Mouse (Mus musculus): ENCODE results near the gene Sord.
"Not testable (repeated sequence)": the region's sequence is repeated elsewhere in the genome, so short reads cannot be mapped to it uniquely, and the experiment has no call there.

Sord gene

GRCm38 (mm10) chr2:122234611-122235288, at the start of gene Sord:
TSS of gene Sord (plus strand) at chr2:122234749.
- peak; percentile 87 for DNase-seq (ENCODE audit: low read depth)

DNA sequence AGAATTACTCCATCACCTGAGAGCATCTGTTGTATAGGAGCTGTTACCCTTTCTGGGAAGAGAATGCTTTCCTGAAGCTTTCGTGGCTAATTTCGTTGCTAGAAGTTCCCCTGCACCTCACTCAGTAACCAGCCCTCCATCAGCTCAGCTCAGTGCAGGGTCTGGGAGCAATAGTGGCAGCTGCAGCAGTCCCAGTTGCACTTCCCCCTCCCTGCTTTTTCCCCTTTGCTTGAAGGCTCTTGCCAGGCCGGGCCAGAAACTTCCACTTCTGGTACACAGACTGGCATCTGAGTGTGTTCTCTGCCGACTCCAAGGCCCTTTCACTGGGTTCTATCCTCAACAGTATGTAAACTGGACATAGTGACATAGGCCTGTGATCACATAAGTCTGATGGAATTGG, 49.5 kb upstream of the Sord start:
- no peak for DNase-seq (ENCODE audit: low read depth)

DNA sequence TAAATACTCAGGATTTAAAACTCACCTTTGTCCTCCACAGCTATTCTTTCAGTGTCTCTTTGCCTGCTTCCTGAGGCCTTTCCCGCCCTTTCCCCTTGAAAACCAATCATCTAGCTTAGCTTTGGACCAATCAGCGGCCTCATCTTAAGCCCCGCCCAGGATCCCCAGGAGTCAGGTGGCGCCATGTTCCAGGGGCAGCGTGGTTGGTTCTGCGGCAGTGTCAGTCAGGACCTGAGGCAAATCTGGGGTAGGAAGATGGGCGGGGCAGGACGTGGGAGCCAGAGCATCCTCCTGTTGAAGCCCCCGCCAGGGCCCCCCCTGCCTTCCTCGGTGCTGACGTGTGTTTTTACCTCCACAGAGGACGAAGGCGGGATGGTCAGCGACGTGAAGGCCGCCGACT, 48.4 kb upstream of the Sord start, which contains the start of the genes Patl2 and Terb2:
TSS of gene Patl2 (minus strand) at position 84 of the 400 bp plus-strand sequence.
TSS of gene Terb2 (plus strand) at position 167 of the 400 bp plus-strand sequence.
- DNase-seq (ENCODE audit: low read depth): no peak

- DNase-seq (ENCODE audit: low read depth): no peak
Measured at GRCm38 (mm10) chr2:122186751-122187150, 47.8 kb upstream of the Sord start.

GRCm38 (mm10) chr2:122191849-122192248, 42.7 kb upstream of the Sord start:
- no peak for DNase-seq (ENCODE audit: low read depth)

- peak; percentile 81 for DNase-seq (ENCODE audit: low read depth)
Measured at GRCm38 (mm10) chr2:122194509-122194929, 40.0 kb upstream of the Sord start.

DNA sequence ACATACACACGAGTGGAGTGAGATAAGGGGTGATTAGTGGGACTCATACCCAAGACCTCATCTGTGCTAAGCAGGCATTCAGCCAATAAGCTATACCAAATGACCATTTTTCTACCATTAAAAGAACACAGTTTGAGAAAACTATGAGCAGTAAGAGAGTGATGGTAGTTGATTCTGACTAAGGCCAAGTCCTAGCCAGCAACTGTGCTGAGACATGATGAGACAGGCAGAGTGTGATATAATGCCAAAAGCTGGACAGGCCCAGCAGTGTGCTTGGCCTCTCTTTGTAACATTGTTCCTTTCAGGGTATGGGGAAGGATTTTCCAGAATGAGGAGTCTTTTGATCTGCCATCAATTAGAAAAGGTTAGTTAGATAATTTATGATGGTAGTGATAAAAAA, 33.0 kb upstream of the Sord start:
- no peak for DNase-seq (ENCODE audit: low read depth)

- DNase-seq (ENCODE audit: low read depth): no peak
Measured at GRCm38 (mm10) chr2:122206440-122207107, 28.0 kb upstream of the Sord start.

DNA sequence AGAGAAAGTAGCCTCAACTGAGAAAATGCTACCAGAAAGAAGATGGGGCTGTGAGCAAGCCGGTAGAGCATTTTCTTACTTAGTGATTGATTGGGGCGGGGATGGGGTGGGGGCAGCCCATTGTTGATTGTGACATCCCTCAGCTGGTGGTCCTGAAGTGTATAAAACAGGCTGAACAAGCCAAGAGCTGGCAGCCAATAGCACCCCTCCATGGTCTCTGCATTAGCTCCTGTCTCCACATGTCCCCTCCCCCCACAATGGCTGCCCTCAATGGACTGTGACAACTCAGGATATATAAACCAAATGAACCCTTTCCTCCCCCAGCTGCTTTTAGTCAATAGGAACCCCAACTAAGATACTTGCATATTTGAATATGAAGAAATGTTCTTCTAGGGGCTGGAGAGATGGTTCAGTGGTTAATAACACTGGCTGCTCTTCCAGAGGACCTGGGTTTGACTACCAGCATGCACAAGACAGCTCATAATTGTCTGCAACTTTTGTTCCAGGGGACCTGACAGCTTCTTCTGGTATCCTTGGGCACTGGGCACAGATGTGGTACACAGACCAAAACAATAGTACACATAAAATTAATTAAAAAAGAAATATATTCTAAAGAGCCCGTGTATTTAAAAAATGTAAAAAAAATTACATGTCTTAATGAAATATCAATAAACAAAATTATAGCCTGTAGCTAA, 23.9 kb upstream of the Sord start:
- DNase-seq (ENCODE audit: low read depth): no peak

DNA sequence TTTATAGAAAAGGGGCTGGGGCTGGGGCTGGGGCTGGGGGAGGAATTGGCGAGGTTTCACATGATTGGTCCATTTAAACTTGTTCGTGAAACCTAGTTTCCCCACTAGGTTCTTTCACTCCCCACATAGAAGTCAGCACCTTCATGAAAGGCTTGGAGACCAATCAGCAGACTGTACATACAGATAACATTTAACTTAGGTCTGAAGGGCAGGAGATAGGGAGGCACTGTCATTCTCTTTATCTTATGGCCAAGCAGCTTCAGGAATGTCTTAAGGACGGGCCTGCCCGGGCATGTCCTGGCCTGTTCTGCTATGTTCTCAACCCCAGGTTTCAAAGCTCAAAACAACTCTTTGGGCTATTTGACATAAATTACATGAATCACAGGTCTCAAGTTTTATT, 17.5 kb upstream of the Sord start:
- not testable (repeated sequence) for DNase-seq (ENCODE audit: low read depth)

DNA sequence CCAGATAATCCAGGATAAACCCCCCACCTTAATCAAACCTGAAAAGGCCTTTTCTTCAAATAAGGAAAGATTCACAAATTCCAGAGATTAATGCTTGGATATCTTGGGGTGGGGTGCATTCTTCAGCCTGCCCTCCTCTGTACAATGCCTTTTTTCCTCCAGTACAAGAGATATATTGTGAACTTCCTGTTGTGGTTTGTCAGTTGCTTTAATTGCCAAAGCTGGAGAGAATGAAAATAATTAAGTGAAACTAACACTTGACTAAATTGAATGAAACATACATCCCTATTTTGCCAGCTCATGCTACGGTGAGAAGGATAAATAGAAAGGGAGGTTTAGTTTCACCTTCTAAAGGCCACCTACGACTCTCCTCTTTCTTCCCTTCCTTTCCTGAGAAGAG, 16.3 kb upstream of the Sord start:
- DNase-seq (ENCODE audit: low read depth): no peak

- no peak for DNase-seq (ENCODE audit: low read depth)
Measured at GRCm38 (mm10) chr2:122221378-122221777, 13.2 kb upstream of the Sord start.

- DNase-seq (ENCODE audit: low read depth): no peak
Measured at GRCm38 (mm10) chr2:122221798-122222197, 12.8 kb upstream of the Sord start.

- no peak for DNase-seq (ENCODE audit: low read depth)
Measured at GRCm38 (mm10) chr2:122222272-122222671, 12.3 kb upstream of the Sord start.

DNA sequence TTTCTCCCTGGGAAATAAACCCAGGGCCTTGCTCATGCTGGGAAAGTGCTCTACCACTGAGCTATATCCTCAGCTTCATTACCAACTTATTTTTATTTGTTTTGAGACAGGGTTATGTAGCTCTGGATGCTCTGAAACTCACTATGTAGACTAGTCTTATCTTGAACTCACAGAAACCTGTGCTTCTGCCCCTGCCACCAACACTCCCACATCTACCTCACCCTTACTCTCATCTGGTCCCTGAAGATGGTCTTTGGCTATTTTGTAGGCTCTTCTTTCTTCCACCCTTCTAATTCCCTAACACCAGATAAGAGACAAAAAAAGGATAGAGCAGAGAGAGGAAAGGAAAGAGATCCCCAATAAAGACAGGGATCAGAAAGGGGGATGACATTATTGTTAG, 10.9 kb upstream of the Sord start:
- no peak for DNase-seq (ENCODE audit: low read depth)

- peak; percentile 19 for DNase-seq (ENCODE audit: low read depth)
Measured at GRCm38 (mm10) chr2:122230395-122230794, 4.2 kb upstream of the Sord start.

- DNase-seq (ENCODE audit: low read depth): no peak
Measured at GRCm38 (mm10) chr2:122231616-122232015, 2.9 kb upstream of the Sord start.

GRCm38 (mm10) chr2:122233341-122233740, 1.2 kb upstream of the Sord start:
- DNase-seq (ENCODE audit: low read depth): peak; percentile 41

DNA sequence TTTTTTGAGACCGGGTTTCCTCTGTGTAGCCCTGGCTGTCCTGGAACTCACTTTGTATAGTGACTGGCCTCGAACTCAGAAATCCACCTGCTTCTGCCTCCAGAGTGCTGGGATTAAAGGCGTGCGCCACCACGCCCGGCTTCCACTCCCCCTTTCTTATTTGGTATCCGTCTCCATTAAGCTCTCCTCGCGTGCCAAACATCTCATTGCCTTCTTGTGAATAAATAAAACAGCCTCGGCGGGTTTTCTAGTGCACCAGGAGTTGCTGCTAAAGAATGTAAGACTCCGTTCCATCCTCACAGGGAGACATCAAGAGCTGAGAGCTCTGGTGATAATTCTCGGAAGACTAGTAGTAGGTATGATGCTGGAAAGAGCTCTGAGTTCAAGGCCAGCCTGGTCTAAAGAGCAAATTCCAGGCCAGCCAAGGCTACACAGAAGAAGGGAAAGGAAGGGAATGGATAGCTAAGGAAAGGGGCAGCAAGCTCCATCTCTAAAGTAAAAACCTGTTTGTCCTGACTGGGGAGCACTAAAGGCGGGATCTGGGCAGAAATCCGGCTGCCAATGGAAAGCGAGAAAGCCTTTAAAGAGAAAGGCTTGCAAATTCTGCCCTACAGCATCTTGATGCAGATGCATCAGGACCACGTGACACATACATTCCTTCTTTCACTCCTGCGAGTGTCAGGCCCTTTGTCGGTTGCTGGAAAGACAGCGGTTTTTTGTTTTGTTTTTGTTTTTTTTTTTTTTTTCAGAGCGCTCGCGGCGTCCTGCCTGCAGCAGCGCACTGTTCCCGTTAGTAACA, 591 bp upstream of the Sord start:
- DNase-seq (ENCODE audit: low read depth): peak; percentile 77

- peak; percentile 24 for DNase-seq (ENCODE audit: low read depth)
Measured at GRCm38 (mm10) chr2:122235425-122235824, 876 bp downstream of the Sord start.

DNA sequence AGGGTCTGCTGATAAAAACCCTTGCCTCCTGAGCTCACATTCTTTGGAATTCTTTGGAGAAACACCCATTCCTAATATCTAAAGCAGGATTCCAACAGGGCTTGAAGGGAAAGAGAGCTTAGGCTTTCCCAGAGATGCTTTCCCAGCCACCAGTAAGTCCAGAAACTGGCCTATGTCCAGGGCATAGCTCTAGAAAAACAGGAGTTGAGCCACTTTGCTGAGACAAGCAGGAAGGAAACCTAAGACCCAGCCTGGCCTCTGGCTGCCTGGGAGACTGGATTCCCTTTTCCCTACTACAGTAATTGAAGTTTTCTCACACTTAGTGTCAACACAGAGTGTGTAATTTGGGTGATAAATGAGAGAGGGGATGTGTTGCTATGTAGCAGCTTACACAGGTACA, 1.8 kb downstream of the Sord start:
- peak; percentile 34 for DNase-seq (ENCODE audit: low read depth)

DNA sequence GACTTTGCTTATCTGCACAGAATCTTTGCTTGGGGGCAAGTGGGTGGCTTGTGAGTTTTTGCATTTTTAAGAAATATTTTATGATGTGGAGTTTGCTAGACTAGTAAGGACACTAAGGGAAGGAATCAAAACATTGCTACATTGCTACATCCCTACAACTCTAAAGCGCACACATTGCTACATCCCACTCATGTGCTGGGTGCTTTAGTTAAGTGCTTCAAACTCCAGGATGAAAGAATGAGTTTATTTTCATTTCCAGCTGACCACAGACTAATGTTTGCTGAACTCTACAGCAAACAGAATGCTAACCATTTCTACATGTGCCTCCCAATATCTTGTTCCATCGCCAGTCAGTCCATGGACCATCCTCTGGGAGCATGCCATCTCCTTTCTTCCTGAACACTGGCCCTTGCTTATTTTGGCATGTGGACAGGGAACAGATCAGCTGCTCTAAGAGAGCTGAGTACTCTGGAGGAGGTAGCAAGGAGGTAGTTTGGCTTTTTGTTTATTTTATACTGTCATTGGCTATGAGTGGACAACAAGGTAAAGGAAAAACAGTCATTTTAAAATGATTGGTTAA, 3.4 kb downstream of the Sord start:
- DNase-seq (ENCODE audit: low read depth): peak; percentile 69

Measured in NIH3T3 (cell line).